Mouse (Mus musculus): Measurements from ENCODE around the gene Olfr819. TPM values are rescaled to one million over a fixed set of nuclear protein-coding genes. Genes with fewer than 3 reads are reported as not detected.

Gene Olfr819
- not detected in 2 replicates for polyA plus RNA-seq (2012; rRNA removed; ENCODE audit: low replicate concordance)

DNA sequence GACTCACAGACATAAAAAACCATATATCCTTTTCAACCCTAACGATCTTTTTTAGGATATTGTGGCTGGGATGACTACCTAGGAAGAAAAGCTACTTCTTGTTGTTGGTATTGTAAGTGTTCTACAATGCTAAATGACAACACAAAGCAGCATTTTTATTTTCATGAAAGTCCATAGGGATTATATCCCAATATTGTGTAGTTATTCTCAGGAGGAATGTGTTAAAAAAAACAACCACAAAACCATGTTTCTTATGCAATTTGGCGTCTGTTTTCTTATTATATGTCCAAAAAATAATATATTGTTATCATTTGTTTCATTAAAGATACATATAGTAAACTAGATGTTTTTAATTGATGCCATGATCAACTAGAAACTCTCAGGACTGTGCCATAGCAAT is at the start of gene Olfr819:
Gene Olfr819, minus strand, starts transcription at position 101 of the 400 bp plus-strand sequence.

DNA sequence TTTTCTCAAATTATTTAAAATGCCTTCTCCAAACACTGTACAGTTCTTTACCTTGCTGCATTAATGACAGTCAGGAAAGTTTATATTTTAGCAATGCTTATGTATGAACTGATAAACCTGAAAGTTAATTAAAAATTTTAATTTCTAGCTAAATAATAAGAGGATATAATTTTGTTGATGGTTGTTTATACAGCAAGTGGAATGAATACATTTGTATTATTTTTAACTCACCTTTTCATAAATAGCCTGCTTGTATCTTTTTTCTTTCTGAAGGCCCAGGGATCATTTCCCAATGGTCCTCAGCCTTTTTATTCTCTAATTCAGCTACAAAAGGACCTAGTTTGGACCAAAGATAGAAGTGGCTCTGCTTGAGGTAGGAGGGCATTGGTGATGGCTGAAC is 45.3 kb upstream of the Olfr819 start, which contains the start of gene Olfr820:
Gene Olfr820, plus strand, starts transcription at position 301 of the 400 bp plus-strand sequence.

DNA sequence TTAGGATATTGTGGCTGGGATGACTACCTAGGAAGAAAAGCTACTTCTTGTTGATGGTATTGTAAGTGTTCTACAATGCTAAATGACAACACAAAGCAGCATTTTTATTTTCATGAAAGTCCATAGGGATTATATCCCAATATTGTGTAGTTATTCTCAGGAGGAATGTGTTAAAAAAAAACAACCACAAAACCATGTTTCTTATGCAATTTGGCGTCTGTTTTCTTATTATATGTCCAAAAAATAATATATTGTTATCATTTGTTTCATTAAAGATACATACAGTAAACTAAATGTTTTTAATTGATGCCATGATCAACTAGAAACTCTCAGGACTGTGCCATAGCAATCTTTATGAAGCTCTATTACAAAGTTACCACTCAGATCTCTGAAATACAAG is 17.9 kb upstream of the Olfr819 start, which contains the start of gene Gm10310:
Gene Gm10310, minus strand, starts transcription at position 101 of the 400 bp plus-strand sequence.

DNA sequence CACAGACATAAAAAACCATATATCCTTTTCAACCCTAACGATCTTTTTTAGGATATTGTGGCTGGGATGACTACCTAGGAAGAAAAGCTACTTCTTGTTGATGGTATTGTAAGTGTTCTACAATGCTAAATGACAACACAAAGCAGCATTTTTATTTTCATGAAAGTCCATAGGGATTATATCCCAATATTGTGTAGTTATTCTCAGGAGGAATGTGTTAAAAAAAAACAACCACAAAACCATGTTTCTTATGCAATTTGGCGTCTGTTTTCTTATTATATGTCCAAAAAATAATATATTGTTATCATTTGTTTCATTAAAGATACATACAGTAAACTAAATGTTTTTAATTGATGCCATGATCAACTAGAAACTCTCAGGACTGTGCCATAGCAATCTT is 9.0 kb upstream of the Olfr819 start, which contains the start of gene Olfr247:
Gene Olfr247, minus strand, starts transcription at position 101 of the 400 bp plus-strand sequence.

DNA sequence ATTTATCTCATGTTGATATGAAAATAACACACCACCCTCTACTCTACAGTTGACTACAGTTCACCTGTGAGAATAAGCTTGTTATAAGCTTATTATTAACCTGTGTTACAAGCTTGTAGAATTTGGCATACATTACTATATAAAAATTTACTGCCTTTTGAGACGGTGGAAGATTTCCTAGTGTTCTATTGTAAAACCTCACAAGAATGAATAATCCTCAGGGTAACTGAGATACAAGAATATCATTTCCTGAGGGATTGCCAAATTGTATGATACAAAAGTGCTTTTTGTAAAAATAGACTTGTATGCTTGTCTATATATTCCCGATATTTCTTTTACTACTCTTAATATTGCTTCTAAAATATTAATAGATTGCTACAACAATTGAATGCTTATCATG is 18.1 kb downstream of the Olfr819 start, which contains the start of gene Olfr818:
Gene Olfr818, minus strand, starts transcription at position 101 of the 400 bp plus-strand sequence.

DNA sequence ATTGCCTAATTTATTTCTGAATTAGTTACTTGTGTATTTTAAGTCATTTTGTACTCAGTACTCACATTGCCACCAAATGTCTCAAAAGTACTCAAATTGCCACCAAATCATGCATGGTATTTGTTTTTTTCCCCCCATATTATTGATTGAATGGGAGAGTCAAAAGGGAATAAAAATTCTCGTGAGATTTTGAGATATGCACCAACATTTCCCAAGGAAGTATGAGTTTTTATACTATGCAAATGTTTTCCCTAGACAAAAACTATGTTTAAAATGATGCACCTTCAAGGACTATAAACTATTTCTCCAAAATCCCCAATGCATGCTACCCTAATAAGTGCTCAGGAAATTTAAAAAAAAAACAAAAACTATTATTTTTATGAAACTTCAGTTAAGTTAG is 51.6 kb downstream of the Olfr819 start, which contains the start of gene Olfr816:
Gene Olfr816, minus strand, starts transcription at position 101 of the 400 bp plus-strand sequence.

Other genes with a start within 250 kb of the Olfr819 start
- gene Olfr805, start 237.9 kb downstream of the Olfr819 start, polyA plus RNA-seq (2012; rRNA removed; ENCODE audit: low replicate concordance) = not detected in 2 replicates
- gene Olfr806, start 225.3 kb downstream of the Olfr819 start, polyA plus RNA-seq (2012; rRNA removed; ENCODE audit: low replicate concordance) = not detected in 2 replicates
- not detected in 2 replicates for gene Olfr807, start 209.5 kb downstream of the Olfr819 start, polyA plus RNA-seq (2012; rRNA removed; ENCODE audit: low replicate concordance)
- not detected in 2 replicates for gene Olfr808, start 201.8 kb downstream of the Olfr819 start, polyA plus RNA-seq (2012; rRNA removed; ENCODE audit: low replicate concordance)
- gene Olfr809, start 192.6 kb downstream of the Olfr819 start, polyA plus RNA-seq (2012; rRNA removed; ENCODE audit: low replicate concordance) = not detected in 2 replicates
- gene Olfr810, start 172.3 kb downstream of the Olfr819 start, polyA plus RNA-seq (2012; rRNA removed; ENCODE audit: low replicate concordance) = not detected in 2 replicates
- not detected in 2 replicates for gene Olfr811, start 162.9 kb downstream of the Olfr819 start, polyA plus RNA-seq (2012; rRNA removed; ENCODE audit: low replicate concordance)
- gene Olfr812, start 121.2 kb downstream of the Olfr819 start, polyA plus RNA-seq (2012; rRNA removed; ENCODE audit: low replicate concordance) = not detected in 2 replicates
- not detected in 2 replicates for gene Olfr813, start 111.9 kb downstream of the Olfr819 start, polyA plus RNA-seq (2012; rRNA removed; ENCODE audit: low replicate concordance)
- gene Olfr814, start 87.4 kb downstream of the Olfr819 start, polyA plus RNA-seq (2012; rRNA removed; ENCODE audit: low replicate concordance) = not detected in 2 replicates
- not detected in 2 replicates for gene Olfr815, start 61.4 kb downstream of the Olfr819 start, polyA plus RNA-seq (2012; rRNA removed; ENCODE audit: low replicate concordance)
- not detected in 2 replicates for gene Olfr816, start 51.7 kb downstream of the Olfr819 start, polyA plus RNA-seq (2012; rRNA removed; ENCODE audit: low replicate concordance)
- gene Olfr818, start 18.2 kb downstream of the Olfr819 start, polyA plus RNA-seq (2012; rRNA removed; ENCODE audit: low replicate concordance) = not detected in 2 replicates
- gene Olfr247, start 8.9 kb upstream of the Olfr819 start, polyA plus RNA-seq (2012; rRNA removed; ENCODE audit: low replicate concordance) = not detected in 2 replicates
- gene Gm10310, start 17.8 kb upstream of the Olfr819 start, polyA plus RNA-seq (2012; rRNA removed; ENCODE audit: low replicate concordance) = not detected in 2 replicates
- gene Olfr820, start 45.4 kb upstream of the Olfr819 start, polyA plus RNA-seq (2012; rRNA removed; ENCODE audit: low replicate concordance) = not detected in 2 replicates
- not detected in 2 replicates for gene Olfr821, start 63.1 kb upstream of the Olfr819 start, polyA plus RNA-seq (2012; rRNA removed; ENCODE audit: low replicate concordance)
- not detected in 2 replicates for gene Olfr822, start 103.9 kb upstream of the Olfr819 start, polyA plus RNA-seq (2012; rRNA removed; ENCODE audit: low replicate concordance)
- gene Olfr823, start 148.1 kb upstream of the Olfr819 start, polyA plus RNA-seq (2012; rRNA removed; ENCODE audit: low replicate concordance) = not detected in 2 replicates
- gene Olfr824, start 162.7 kb upstream of the Olfr819 start, polyA plus RNA-seq (2012; rRNA removed; ENCODE audit: low replicate concordance) = not detected in 2 replicates
- not detected in 2 replicates for gene Olfr825, start 199.5 kb upstream of the Olfr819 start, polyA plus RNA-seq (2012; rRNA removed; ENCODE audit: low replicate concordance)
- not detected in 2 replicates for gene Olfr826, start 216.9 kb upstream of the Olfr819 start, polyA plus RNA-seq (2012; rRNA removed; ENCODE audit: low replicate concordance)
- not detected in 2 replicates for gene Olfr827, start 247.1 kb upstream of the Olfr819 start, polyA plus RNA-seq (2012; rRNA removed; ENCODE audit: low replicate concordance)

Data from duodenum, adult 2 months (tissue).